Mouse (Mus musculus): Measurements from ENCODE around the gene Poc1b.

GRCm38 (mm10) chr10:99235081-99235480 is 128.2 kb downstream of the Poc1b start:
- TF ChIP-seq CTCF (IDR thresholded peaks at IDR 0.05; ENCODE audit: control insufficient read depth, insufficient read depth, insufficient read length) (no peak), USF1 (IDR thresholded peaks at IDR 0.05; ENCODE audit: low read depth) (no peak), MAX (IDR thresholded peaks at IDR 0.05) (no peak), CEBPB (IDR thresholded peaks at IDR 0.05; ENCODE audit: low read depth) (no peak), MYOD1 (IDR thresholded peaks at IDR 0.05; ENCODE audit: control insufficient read depth, insufficient read length, low read depth) (no peak)

All from C2C12 (cell line).